Mouse (Mus musculus) brain, embryonic 14.5 days (tissue): ENCODE results near the gene Pgap3. TPM values are rescaled to one million over a fixed set of nuclear protein-coding genes. Genes with fewer than 3 reads are reported as not detected.

Experiments
- DNase-seq: peaks from one replicate; pipeline ENCODE4 v3.0.0-alpha.2; 2011; ENCODE audit warnings: low read depth
- CTCF ChIP-seq: fragments of 200-500 bp; IDR thresholded peaks from 2 replicates; pipeline ENCODE4 v1.5.1; 2012; ENCODE audit warnings: inconsistent platforms, mild to moderate bottlenecking, moderate library complexity, borderline replicate concordance; ENCODE audit not compliant: insufficient read depth, insufficient read length; ENCODE audit errors: extremely low read depth
- POLR2A ChIP-seq: fragments of 200-500 bp; IDR thresholded peaks from 2 replicates; pipeline ENCODE4 v1.6.1; 2012; ENCODE audit warnings: mild to moderate bottlenecking, inconsistent platforms, borderline replicate concordance; ENCODE audit not compliant: poor library complexity, insufficient read depth, insufficient read length, severe bottlenecking; ENCODE audit errors: extremely low read depth
- polyA plus RNA-seq: library from polyadenylated mRNA; depleted of rRNA; stranded (reverse); fragments of >200 nt; gene quantifications from 2 replicates; pipeline ENCODE4 v1.2.3, GENCODE M21; 2012

The Pgap3 gene
- polyA plus RNA-seq, 1 experiment, result 12.0 TPM

DNA sequence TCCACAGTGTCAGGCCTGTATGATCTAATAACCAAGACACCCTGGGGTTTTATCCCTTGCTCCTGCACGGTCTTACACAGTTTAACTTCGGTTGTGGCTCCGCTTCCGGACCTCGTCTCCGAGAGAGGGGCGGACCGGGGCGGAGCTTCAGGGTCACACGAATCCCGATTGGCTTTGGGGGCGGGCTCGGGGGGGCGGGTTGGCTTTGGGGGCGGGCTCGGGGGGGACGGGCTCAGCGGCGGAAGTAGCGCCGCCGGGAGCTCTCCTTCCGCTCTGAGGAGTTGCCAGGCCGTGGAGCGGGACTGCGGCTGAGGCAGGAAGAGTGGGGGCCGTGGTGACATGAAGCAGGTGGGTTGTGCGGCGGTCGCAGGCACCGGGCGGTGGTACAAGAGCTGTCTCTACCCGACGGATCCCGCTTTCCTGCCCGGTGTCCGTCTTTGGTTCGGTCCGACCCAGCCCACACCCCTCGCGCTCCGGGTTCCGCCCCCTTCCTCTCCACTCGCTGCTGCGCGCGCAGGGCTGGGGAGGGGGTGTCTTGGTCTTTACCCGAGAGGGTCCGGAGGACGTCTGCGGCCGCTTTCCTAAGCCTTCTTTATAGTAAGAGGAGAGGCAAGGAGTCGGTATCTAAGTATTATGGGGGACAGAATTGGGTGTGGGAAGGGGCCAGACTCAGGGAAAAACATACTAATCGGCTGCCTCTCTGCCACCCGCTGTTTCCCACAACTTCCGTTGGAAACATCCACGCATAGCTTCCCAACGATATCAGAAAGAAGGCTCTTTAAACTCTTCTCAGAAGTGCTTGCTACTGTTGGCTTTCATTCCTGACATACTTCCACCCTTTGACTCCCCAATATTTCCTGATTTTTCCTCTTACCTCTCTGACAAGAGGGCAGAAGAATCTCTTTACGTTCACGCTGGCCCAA lies 41.9 kb downstream of the Pgap3 start, which contains the start of gene Stard3:
Gene Stard3, plus strand, starts transcription at position 208 of the 923 bp plus-strand sequence.
- TF ChIP-seq CTCF (no peak), POLR2A (0 out of 2 replicates have a peak, but pooled peaks have one; percentile 22)
- DNase-seq, result peak; percentile 96

DNA sequence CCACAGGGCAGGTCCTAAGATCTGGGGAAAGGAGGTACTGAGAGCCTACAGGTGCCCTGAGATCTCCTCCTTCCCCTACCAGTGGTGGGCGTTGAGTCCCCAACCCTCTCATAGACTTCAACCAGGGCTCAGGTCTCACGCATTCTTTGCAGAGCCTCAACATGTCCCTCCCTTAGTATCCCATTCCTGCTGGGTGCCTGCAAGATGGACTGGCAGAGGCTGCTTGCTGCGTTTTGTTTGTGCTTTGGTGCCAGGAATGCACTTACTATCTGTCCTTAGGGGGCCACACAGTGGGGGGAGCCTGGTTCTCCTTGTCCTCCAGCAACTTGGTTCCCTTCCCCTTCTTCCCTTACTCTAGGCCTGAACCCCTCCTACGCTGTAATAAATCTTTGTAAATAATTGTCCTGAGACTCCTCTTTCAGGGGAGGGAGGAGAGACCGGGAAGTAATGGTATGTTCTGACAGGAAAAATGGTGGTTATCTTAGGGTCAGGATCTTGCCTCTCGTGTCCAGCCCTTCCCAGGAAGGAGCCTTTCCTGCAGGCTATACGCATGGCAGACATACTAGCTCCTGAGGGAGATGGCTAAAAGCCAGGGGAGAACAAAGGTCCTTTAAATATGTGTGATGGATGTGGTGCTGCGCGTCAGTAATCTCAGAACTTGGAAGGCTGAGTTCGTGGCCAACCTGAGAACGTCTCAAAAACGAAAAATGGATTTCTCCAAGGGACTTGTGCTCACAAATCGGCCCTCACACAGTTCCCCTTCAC lies 42.7 kb downstream of the Pgap3 start:
- TF ChIP-seq POLR2A, result no peak
- no peak for TF ChIP-seq CTCF
- no peak for DNase-seq

DNA sequence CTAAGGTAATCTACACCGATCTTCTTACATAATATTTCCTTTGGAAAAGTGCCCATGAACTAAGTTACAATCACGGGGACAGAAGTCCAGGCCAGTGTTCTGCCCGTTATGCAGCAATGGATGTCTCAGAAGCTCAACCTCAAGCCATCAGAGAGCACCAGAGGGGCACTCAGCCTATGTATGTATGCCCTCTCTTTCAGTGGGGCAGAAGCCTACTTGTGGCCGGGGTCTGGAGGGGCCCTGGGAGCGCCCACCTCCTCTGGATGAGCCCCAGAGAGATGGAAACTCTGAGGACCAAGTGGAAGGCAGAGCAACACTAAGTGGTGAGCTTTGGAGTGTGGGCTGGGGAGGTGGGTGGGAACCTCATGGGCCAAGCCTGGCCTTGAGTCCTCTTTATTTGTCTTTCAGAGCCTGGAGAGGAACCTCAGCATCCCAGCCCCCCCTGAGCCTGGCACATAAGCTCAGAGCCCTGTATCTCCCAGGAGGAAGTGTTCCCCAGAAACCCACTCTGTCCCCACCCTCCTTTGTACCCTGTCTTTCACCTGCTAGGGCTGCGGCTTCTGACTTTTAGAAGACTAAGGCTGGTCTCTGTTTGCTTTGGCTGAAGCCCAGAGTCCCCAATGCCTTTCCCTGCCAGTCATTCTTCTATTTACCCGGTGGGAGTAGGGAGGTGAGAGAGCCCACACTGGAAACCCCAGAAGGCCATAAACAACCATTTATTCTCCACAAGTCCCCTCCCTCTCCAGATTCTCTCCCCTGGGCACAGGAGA lies 43.5 kb downstream of the Pgap3 start:
- no peak for DNase-seq
- TF ChIP-seq CTCF, result no peak
- no peak for TF ChIP-seq POLR2A

DNA sequence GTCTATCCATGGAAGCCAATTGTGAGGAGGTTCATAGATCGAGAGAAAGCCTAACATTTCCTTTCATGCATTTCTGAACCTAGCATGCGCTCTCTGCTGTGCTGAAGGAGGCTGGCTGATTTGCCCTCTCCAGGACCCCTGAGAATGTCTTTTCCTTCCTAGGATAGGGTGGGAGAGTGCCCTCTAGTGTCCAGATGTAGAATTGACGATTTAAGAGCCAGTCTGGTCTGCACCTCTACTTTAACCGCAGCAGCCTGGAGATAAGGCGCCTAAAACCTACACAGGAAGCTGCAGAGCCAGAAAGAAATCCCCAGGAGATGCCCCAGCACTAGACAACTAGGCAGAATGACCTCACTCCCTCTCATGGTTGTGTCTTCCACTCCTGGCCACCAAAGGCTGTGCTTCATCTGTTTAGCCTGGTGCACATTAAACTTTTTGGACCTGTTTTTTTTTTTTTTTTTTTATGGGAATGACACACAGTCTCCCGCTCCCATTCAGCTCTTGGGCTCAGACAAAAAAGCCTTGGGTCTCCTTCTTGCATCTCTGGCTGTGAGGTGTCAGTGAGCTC lies 44.5 kb downstream of the Pgap3 start:
- peak; percentile 80; the same call in 1 of the 2 replicates for TF ChIP-seq CTCF
- TF ChIP-seq POLR2A, result no peak
- DNase-seq, result peak; percentile 90

DNA sequence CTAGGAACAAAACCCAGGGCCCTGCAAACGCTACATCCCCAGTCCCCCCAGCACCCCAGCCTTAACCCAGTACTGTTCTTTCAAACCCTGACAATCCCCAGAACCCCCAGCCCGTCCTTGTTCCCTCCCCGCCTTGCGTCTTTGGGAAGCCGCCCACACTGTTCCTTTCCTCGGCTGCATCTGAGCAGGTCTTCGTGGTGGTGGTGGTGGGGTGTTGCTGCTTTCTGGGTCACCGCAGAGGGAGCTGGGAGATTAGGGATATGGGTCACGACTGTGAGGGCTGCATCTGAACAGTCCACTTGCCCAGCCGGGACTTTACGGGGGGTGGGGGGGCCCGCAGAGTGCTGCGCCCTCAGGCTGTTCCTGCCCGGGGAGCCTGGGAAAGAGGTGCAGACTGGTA lies 45.8 kb downstream of the Pgap3 start:
- no peak for TF ChIP-seq CTCF
- TF ChIP-seq POLR2A, result no peak
- no peak for DNase-seq

DNA sequence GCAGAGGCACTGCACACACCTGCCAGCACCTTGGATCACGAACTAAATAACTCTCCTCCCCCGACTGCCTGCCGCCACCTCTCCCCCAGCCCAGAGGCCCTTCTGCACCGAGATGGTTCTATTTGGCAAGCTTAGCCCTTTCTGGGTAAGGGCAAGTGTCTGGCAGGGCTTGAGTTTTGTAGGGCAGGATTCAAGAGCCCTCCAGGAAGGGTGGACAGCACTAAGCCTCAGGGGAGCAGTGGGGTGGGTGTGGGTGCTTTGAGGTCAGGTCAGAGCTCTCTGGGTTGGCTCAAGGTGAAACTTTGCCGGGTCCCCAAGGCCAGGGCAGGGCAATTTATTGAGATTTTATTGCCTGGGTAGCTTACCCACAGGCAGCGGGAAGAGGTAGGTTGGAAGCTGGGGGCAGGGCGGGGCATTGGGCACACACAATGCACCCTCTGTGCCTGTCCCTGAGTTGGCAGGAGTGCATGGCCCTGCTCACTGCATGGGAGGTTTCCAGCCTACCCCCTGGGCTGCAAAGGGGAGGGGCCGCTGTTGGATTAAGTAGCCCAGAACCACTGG lies 46.6 kb downstream of the Pgap3 start:
- TF ChIP-seq CTCF, result no peak
- TF ChIP-seq POLR2A, result no peak
- DNase-seq, result no peak

DNA sequence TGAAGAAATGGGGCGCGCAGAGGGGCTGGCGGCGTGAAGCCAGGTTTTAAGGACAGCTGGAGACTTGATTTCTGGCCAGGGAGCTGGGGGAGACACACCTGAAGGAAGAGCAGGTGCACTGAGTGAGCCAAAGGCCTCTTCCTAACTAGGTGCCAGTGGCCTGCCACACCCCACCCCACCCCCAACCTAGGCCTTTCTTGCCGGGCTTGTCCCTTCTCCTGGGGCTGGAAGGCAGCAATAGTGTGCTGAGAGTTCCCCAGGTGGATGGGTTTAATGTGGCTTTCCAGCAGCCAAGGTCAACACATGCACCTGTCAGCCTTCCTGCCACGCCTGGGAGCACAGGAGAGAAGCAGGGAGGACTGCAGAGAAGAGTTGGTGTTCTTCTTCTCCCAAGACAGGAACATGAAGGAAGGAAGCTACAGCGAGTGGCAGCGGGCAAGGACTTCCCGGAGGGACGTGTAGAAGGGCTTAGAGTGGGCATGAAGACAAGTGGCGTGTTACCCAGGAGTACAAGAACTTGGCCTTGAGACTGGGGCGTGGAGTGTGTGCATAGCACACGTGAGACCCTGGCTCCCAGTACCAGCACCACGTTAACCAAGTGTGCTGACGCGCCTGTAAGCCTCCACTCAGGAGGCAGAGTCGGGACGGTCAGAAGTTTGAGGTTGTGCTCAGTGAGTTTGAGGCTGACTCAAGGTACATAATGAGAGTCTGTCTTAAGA lies 47.9 kb downstream of the Pgap3 start:
- TF ChIP-seq CTCF, result no peak
- no peak for TF ChIP-seq POLR2A
- DNase-seq, result no peak

DNA sequence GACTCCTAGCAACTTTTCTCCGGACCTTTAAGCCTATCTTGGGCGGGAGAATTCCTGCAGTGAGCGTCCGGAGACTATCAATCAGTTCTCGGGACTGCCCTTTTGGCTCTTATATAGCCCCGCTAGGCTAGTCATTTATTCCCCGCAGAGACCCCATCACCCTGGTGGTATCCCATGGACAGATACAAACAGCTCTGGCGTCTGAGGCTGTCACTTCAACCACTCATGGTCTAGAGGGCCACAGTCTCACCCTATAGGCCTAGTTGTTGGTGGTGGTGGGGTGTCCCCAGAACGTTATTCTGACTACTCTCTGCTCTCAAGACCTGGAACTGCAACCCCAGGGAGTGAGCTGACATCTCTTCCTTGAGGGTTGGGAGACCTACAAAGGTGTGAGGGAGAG lies 51.0 kb downstream of the Pgap3 start:
- TF ChIP-seq CTCF (no peak), POLR2A (no peak)
- DNase-seq, result no peak

DNA sequence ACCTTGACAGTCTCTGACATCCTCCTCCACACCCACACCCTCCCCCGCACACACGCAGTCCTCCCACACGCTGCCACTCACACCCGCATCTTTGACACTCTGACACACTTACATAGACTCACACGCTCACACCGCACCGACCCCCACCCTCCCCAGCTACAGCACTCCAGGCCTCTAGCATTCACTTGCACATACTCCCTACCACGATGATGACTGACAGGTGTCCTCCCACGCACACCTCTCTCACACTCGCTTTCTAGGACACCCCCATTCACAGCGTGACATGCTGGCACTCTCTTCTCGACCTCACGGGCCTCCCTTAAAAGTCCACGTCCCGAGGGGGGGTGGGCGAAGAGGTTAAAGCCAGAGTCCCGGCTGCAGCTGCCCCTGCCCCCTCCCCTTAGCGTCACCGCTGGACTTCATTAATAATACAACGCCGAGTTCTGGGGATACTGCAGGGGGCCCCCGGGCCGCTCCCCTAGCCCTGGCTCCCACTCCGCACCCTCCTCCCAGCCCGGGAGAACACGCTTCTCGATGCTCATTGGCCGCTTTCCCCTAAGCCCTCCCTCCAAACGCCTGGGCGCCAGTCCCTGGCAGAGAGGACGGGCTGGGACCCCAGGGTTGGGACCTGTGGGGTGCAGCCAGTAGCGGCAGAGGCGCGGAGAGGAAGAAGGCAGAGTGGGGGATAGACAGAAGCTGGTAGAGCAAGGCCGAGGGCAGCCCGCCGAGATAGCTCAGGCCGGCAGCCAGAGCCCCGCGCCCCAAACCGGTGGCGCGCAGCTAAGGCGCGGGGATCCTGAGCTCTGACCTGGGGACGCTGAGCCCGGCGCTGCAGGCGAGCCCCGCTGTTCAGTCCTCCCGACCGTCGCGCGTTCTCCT lies 52.0 kb downstream of the Pgap3 start, which contains the start of gene Ppp1r1b:
Gene Ppp1r1b, plus strand, starts transcription at position 322 of the 879 bp plus-strand sequence.
- TF ChIP-seq POLR2A (no peak), CTCF (no peak)

More for the DNA sequence above, 52.0 kb downstream of the Pgap3 start, which contains the start of gene Ppp1r1b:
- peak; percentile 67 for DNase-seq
